Mouse (Mus musculus) right cerebral cortex, postnatal 4 days (tissue): Measurements from ENCODE around the gene Abcg5.

Source experiments
- DNase-seq: peaks from one replicate; pipeline ENCODE4 v3.0.0-alpha.2; 2022

Abcg5 gene

DNA sequence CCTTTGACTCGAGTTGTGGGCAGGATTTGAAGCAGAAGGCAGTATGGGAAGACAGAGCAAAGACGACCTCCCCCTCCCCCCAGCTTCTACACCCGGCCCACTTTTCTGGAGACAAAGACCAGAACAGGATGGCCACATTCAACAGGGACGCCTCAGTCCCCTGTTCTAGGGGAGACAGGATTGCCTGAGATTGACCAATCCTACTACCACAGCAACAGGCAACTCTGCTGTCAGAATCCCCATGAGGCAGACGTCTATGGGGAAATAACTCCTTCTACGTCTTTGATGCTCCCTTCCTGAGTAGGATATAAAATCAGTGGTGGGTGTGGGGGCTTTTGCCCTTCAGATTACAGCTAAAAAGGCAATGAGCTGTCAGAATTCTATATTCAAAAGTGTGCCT lies 1.5 kb upstream of the Abcg5 start:
- DNase-seq = no peak

DNA sequence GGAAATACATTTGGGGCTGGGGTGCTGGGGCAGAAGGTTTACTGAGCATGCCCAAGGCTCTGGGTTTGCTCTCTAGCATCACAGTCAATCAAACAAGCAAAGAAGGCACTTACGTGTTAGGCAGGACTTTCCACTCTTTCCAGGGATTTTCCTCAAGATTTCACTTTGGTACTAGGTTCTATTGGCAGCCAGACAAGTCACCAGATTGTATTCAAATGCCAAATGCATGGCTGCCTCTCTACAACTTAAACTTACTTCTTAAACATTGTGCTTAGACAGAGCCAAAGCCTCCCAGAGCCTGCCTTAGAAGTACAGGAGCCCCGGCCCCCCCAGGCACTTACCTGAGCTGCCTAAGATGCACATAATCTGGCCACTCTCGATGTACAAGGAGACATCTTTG lies 1.1 kb downstream of the Abcg5 start:
- no peak for DNase-seq

DNA sequence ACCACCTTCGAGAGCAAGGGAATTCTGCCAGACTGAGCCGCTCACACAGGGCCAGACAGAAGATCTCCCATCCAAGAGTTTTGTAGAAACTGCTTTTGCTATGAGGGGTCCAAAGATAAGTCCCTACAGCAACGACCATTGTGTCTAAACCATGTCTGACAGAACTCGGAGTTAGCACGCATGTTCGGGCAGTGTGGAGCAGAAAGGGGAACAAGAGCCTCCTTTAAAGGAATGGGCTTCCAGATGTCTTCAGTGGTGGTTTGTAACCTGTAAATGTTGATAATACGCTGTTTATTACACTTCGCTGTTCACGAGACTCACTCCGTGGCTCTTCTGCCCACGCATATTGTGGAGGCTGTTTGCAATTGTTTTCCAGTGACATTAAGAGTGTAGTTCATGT lies 5.2 kb downstream of the Abcg5 start:
- DNase-seq = no peak

DNA sequence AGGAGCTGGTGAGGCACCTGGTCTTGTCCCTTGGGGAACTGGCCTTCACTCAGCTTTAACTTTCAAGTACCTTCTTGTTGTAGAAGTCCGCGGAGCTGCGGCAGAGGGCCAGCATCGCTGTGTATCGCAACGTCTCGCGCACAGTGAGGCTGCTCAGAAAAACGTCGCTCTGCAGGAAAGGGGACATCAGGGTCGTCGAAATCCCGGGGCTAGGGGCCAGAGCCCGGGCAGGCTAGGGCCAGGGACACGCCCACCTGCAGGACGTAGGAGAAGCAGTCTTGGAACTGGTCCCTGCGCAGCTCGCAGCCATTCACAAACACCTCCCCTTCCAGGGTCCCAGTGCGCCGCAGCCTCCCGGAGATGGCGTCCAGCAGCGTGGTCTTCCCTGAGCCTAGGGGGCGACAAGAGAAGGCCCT lies 6.9 kb downstream of the Abcg5 start, which contains the start of gene Abcg8:
Gene Abcg8, plus strand, starts transcription at position 352 of the 416 bp plus-strand sequence.
- peak; percentile 29 for DNase-seq

DNA sequence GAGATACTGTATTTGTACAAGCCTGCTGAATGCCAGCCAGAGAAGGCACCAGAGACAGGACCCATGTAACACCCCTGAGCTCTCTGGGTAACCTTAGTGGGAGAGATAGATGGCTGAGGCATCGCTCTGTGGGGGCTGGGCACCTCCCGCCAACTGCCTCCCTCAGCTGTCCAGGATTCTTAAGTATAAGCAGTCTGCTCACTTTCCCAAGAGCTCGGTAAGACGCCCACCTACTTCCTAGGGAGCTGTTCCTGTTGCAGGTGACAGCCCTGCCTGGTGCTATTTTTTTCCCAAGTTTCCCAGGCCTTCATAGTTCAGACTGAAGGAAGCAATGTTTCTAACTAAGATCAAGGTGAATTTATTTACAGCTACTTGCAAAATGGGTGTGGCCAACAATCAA lies 7.6 kb downstream of the Abcg5 start:
- no peak for DNase-seq

DNA sequence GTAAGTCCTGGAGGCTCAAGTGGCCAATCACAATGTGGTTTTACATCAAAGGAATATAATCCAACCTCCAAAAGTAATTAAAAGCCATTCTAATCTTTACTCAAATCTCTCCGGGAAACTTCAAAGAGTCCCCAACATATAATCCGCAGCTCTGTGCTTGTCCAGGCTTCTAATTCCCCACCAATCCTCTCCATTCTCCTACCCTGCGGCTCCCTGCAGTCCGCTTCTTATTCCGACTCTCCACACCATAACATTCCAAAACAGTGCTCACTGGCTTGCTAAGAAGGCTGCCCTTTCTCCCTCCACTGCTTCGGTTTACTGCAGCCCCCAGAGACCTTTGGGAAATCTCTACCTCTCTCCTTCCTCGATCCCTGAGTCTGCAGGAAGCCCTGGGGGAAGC lies 8.8 kb downstream of the Abcg5 start:
- DNase-seq = no peak

DNA sequence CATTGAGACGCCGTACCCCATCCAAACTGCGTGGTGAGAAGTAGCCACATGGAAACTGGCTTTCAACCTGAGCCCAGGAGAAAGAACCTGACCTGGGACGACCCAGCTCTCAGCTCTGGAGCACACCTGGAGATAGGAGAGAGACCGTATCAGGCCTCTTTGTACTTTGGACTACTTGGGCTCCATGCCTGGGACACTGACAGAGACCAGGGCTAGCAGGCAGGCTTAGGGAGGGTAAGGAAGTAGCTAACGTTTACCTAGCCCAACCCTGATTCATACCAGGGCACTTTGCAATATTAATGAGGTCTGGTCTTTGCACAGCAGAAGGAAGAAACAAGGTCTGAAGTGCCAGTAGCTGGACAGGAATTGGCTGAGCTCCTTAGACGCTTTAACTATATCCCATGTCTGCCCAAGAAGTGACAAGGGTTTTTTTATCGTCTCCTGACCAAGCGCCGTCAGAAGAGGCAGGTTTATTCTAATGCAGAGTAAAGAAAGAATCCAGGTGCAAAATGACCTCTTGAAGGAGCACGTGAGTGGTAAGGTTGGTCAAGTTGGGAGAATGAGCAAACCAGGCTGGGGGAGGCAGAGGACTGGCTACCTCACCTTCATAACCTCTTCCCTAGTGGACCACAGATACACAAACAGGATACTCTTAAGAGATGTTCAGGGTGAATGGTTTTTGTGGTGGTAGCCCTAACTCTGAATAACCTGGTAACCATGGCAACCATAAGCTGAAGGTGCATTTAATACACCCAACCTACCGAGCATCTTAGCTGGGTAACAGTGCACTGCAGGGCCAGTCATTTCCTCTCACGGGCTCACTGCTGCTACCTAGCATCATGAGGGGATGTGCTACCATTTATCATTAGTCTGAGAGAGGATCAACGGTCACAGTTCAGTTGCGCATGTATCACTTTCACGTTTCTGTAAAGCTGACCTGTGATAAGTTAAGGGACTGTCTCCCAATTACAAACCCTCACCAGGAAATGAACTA lies 10.1 kb downstream of the Abcg5 start:
- DNase-seq = no peak

DNA sequence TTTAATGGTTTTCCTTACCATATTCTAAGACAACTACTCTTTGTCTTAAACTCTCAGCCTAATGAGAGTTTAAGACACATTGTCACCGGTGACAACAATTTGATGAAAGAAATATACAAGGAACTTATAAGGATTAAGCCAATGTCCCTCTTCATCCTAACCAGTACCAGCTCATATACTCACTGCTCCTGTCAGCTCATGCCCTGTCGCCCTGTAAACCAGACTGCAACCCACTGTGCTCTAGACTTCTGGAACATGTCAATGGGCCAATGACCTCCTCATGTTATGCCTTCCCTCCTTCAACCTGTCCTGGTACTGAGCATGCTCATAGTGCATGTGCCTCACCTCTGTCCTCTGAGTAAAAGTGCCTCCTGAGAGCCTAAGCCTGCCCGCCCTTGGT lies 15.0 kb downstream of the Abcg5 start:
- DNase-seq = no peak

DNA sequence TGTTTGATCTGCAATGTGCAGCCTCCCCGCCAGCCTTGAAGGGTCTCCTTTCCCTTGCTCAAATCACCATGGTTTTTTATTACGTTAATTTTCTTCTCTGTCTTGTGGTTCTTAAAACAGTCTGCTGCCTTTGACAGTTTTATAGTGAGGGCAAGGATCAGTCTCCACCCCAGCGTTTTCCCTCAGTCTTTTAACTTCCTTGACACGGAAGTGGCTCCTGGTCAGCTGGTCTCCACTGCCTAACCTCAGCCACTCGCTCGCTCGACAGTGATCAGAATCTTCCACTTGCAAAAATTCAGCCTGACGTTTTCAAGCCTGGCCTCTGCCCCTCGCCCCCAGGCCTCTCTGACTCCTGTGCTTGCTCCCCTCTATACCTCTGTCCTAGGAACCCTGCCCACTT lies 17.1 kb downstream of the Abcg5 start:
- no peak for DNase-seq

DNA sequence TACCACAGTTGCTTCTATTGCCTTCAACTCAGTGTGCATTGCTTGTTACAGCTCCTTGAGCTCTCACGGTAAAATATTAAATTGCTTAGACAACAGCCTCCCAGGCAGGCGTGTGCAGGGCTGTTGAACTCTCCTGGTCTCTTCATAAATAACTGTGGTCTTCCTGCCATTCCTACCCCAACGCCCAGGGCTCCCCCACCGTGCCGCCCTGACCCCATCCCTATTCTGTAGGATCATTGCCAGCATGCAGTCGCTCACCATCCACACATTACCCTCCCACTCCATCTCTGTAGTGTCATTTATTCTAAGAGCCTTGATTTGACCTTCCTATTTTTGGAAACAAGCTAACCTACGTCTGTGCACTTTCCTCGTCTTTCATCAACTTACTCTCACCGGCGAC lies 17.8 kb downstream of the Abcg5 start:
- DNase-seq = no peak

DNA sequence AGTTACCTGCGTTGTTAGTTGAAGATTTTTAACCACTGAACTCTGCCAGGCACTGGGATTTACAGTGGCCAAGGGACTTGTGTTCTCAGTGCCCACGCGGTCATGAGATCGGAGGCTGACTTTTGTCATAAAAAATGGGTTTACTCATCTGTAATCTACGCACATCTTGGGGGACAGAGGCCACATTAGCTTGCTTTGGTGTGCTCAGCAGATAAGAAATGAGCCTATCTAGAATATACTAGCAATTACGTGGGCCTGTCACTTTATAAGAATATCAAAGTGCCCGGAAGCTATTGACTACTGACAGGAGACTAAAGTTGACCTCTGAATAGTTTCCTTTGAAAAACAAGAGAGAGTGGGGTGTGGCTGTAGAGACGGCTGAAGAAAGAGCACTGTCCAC lies 23.9 kb downstream of the Abcg5 start:
- no peak for DNase-seq

DNA sequence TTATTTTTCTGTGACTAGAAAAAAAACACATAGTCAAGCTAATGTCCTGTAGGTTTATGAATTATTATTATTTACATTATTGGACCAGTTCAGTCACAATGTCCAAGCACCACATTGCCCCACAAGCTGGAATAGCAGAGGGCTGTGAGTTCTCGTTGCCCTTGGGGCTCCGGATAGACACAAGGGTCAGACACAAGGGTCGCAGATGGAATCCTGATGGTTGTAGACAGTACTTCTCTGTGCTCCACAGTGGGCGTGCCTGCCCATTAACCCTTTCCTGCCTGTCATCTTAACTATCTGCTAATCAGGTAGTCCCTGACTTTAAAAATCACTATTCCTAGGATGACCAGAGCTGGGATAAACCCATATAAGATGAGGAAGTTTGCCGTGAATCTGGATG lies 24.6 kb downstream of the Abcg5 start:
- DNase-seq = no peak

DNA sequence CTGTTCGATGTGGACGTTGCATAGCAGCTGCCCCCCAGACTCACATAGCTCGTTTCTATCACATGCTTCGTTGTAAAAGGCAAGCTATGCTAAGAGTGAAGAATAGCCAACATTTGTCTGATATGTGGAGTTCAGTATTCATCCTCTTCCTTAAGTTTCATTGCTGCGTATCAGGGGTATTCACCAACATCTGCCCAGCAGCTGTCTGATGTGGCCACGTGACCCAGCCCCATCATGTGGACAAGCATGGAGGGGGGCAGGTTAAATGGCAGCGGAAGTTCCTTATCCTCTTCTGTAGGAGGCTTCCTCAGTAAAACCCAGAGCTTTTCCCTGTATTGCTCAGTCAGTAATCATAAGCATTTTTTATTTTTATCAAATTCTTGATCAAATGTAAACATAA lies 25.0 kb downstream of the Abcg5 start:
- no peak for DNase-seq

DNA sequence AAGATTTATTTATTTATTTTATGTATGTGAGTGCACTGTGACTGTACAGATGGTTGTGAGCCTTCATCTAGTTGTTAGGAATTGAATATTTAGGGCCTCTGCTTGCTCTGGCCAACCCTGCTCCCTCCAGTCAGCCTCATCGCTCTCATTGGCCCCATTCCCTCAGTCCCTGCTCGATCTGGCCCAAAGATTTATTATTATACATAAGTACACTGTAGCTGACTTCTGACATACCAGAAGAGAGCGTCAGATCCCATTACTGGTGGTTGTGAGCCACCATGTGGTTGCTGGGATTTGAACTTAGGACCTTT lies 25.4 kb downstream of the Abcg5 start:
- DNase-seq = no peak

DNA sequence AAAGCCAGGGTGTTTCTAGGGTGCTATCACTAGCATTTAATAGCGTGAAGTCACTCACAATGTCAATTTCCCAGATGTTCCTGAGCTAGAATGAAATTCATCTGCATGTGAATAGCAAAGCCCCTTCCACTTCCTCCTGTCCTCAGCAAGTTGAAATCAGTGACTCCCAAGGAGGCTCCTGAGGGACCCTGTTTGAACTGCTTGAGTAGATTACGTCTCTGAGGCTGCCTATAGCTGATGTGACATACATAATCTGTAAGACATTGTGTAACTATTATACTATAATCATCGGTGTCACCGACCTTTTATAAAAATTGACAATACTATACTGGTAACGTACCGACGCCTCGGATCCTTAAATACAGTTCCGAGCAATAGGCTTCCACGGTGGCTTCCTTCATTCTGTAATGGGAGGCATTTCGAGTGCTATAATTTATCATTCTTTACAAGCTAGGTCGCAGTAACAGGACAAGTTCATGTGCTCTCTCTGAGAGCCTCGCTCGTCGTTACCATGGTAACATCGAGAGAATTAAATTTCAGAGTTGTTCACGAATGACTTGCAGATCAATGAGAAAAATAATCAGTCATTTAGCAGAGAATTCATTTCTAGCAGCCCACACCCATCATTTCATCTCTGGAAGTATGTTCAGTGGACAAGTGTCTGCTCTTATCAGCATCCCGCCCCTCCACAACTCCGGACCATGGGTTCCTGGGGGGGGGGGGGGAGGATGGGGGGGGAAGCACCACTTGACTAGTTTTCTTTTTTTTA lies 26.0 kb downstream of the Abcg5 start:
- no peak for DNase-seq

DNA sequence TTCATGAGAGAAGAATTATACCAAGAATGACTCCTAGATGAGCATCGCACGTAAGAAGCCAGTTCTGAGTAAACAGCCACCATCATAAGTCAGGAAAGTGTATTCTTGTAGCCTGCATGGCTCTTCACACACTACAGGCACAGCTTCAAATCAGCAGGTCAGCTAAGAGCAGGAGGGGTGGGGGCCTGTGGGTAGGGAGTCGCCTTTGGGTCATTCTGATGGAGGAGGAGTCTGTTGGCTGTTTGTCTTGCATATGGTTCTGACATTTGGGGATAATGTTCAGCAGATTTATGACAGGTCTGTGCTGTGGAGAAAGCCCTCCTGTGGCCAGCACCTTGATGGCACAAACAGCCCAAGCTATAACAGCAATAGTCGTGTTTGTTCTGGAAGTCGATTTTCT lies 26.6 kb downstream of the Abcg5 start:
- no peak for DNase-seq

DNA sequence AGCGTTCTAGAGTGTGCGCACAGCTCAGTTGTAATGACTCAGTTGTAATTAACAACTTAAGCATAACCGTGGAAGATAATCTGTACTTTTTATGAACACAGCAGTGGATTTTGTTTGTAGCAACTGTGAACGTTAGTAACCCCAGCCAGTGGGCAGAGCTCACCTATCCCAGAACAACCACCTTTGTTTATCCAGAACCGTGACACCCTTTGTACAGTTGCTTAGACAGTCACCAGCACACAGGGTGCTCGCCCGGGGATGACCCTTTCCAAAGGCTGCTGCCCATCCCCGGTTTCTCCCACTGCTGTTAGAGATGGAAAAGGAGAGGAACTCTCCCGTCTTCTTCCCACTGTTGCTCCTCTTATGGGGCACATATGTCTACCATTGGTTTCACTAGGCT lies 29.3 kb downstream of the Abcg5 start:
- DNase-seq = no peak

DNA sequence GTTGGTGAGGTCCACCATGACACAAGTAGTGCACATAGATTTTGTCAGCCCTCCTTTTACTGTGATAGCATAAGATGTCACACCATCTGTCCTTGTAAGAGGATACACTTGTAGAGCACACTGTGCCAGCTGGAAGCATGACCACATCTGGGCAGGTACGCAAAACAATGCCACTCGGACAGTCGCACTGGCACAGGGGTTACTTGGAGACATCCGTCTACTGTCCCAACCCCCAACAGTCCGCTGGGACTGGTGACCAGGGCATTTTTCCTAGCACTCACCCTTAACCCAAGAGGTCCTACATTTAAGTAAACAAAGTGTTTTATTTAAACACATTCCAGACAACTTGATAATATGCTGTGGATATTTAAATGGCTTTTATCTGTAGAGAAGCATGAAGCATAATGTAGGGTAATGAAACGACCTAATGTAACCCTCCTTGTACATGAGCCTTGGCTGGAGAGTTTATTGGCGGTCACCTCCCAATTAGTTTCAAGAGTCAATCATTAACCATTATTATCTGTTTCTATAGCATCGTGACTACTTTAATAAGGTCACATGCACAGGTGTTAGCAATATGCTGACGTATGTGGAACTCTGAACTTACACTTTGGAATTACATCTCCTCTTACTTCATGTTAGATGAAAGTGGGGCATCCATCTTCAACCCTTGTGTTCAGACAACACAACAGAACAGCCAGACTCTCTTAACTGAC lies 32.4 kb downstream of the Abcg5 start:
- no peak for DNase-seq

DNA sequence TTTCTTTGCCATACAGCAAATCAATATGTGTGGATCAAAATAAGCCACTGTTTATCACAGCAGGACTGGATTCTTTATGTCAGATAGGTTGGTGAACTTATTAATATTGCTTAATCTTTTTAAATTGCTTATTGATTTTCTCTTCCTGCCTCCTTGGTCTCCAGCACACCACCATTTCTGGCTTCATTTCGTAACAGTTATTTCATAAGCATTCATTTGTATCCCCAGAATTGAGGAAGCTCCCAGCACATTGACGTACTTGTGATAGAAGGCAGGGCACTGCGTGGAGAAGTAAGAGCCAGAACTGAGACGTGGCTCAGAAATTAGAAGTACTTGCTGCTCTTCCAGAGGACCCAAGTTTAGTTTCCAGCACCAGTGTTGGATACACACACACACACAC lies 35.2 kb downstream of the Abcg5 start:
- DNase-seq = no peak

DNA sequence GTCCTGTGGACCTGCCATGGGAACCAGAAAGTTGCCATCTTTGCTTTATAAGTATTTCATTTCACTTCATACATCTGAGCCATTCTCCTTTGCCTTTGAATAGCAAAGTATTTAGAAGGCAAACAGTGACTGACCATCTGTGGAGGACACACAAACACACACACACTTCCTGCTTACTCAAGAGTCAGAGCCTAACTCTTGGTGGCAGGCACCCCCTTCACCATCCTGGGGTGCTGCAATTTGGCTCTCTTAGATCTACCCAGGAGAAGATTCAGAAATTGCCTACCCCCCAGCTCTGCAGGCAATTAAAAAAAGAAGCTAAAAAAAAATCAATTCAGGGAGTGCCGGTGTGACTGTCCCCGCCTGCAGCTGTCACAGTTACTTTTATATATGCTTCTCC lies 36.3 kb downstream of the Abcg5 start:
- no peak for DNase-seq

DNA sequence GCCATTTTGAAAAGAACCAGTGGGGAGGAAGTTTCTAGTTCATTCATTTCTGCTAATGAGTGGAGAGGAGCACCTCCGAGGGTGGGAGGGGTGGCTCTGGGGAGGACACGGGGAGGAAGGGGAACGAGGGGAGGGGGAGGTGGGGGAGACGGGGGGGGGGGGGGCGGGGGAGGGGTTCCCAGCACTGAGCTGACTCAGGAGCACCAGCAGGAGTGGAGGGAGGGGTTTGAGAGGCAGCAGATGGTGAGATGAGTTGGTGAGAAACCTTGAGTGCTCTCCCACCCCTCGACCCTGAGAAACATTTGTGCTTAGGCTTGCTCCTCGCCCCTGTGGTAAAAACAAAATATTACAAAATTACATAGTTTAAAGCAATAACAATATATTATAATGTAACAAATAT lies 36.9 kb downstream of the Abcg5 start:
- no peak for DNase-seq

DNA sequence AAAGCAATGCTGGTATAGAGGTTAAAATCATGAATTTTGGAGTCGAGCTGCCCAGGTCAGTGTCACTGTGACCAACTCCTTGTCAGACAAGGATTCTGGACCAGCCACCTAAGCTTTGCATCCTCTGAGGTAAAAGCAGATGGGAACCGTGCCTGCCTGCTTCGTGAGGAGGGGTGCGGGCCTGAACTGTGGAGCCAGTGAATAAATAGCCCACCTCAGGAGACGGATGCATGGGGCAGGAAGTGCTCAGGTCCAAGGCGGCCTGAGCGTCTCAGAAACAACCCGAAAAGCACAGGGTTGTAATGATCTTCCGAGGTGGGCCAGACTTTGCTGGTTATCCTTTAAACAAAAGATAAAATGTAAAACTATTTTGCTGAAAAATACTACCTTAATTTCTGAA lies 37.7 kb downstream of the Abcg5 start:
- no peak for DNase-seq

DNA sequence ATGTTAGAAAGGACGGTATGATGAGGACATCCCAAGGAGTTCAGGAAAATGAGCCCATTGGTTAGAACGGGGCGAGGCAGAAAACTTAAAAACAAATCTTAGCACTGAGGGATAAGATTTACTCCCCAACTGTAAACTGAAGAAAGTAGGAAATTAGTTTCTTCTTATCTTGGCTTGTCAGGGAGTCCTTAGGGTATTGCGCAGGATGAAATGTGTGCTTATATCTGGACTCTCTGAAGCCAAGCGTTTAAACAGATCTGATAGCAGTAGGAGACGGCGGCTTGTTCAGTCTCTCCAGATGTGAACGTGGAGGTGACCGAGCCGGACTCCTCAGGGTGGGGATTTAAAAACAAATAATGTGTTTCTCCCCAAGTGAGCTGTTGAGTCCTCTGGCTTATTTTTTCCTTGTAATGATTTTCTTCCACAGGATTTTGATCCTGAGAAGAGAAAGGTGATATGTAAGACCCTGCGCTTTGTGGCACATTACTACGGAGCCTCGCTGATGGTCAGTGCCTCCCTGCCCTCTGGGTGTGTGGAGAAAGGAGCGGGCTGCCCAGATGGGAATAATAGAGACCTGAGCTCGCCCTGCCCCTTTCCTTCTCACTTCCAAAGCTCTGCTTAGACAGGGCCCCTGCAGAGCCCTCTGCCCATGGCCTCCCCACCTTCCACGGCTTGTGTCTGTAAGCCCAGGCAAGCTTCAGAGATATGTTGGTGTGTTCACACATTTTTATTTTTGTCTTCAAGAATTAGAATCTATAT lies 38.3 kb downstream of the Abcg5 start:
- no peak for DNase-seq
